Mouse (Mus musculus): ENCODE data around the gene Defb26. TPM values are rescaled to one million over a fixed set of nuclear protein-coding genes. Genes with fewer than 3 reads are reported as not detected.

The Defb26 gene
- total and polyA plus RNA-seq, 2 experiments from 2014 or later = not detected

DNA sequence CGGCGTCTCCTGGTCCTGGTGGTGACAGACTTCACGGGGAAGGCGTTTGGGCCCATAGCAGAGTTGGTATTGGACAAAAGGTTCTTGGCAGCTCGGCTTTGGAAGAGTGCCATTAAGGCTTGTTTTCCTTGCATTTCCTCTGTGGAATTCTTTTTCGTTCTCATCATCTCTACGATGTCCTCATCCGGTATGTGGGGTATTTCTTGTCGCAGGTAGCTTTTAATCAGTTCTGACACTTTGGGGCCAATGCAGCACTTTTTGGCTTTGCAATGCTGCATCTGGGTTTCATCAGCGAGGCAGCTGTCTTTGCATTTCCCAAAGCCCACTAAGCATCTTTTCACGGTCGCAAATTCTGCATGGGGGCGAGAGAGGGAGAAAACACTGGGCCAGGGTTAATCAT, 52.3 kb downstream of the Defb26 start:
- TF ChIP-seq CTCF (IDR thresholded peaks at IDR 0.05; ENCODE audit: low read depth) (no peak), EP300 (IDR thresholded peaks at IDR 0.05; ENCODE audit: low read depth) (no peak)

More for the DNA sequence above, 52.3 kb downstream of the Defb26 start:
- H3K36me3 ChIP-seq (replicated peaks; ENCODE audit: control insufficient read depth, insufficient read depth, low read length) = no peaks in the 10 kb centered on the region
- H3K4me1 ChIP-seq (ENCODE audit: control insufficient read depth, insufficient read depth) = no peaks in the 10 kb centered on the region
- no peak for ATAC-seq (ENCODE audit: insufficient read depth, low read depth)
- H3K27ac ChIP-seq (ENCODE audit: low read depth) = no peak overlapping the region
- no peak overlapping the region for H3K4me2 ChIP-seq (ENCODE audit: low read depth, low read length)
- H3K9ac ChIP-seq (replicated peaks; ENCODE audit: low read depth, low read length) = no peak overlapping the region
- H3K4me3 ChIP-seq (ENCODE audit: low read depth, low read length) = no peak overlapping the region
- 51% methylated on average over 13 of the region's 13 CpGs for WGBS
- no peaks in the 10 kb centered on the region for H3K9me3 ChIP-seq (replicated peaks; ENCODE audit: control insufficient read depth, low read length)
- no peak for DNase-seq (ENCODE audit: low spot score)
- no peaks in the 10 kb centered on the region for H3K27me3 ChIP-seq (ENCODE audit: control insufficient read depth, insufficient read depth, low read length)

Other genes with a start within 250 kb of the Defb26 start
- gene Tbc1d20, start 217.9 kb downstream of the Defb26 start, total RNA-seq (2014; rRNA removed; ENCODE audit: low replicate concordance) = 60.9 and 65.8 TPM in 2 replicates
- gene Tbc1d20, start 217.9 kb downstream of the Defb26 start, polyA plus RNA-seq (2015; fragmentation: Nextera tagmentation; extraction: Ambion mirVana) = 22.8 and 23.7 TPM in 2 replicates
- 104 and 112 TPM in 2 replicates for gene Rbck1, start 179.0 kb downstream of the Defb26 start, total RNA-seq (2014; rRNA removed; ENCODE audit: low replicate concordance)
- gene Rbck1, start 179.0 kb downstream of the Defb26 start, polyA plus RNA-seq (2015; fragmentation: Nextera tagmentation; extraction: Ambion mirVana) = 52.0 and 54.4 TPM in 2 replicates
- 0.39 TPM in 1 of 2 replicates, not detected in the other for gene Trib3, start 167.7 kb downstream of the Defb26 start, total RNA-seq (2014; rRNA removed; ENCODE audit: low replicate concordance)
- gene Trib3, start 167.7 kb downstream of the Defb26 start, polyA plus RNA-seq (2015; fragmentation: Nextera tagmentation; extraction: Ambion mirVana) = 2.5 and 2.6 TPM in 2 replicates
- gene Nrsn2, start 135.1 kb downstream of the Defb26 start, total RNA-seq (2014; rRNA removed; ENCODE audit: low replicate concordance) = not detected in 2 replicates
- gene Nrsn2, start 135.1 kb downstream of the Defb26 start, polyA plus RNA-seq (2015; fragmentation: Nextera tagmentation; extraction: Ambion mirVana) = 0.12 and 0.33 TPM in 2 replicates
- 19.9 and 30.0 TPM in 2 replicates for gene Sox12, start 113.6 kb downstream of the Defb26 start, total RNA-seq (2014; rRNA removed; ENCODE audit: low replicate concordance)
- 5.0 and 5.5 TPM in 2 replicates for gene Sox12, start 113.6 kb downstream of the Defb26 start, polyA plus RNA-seq (2015; fragmentation: Nextera tagmentation; extraction: Ambion mirVana)
- 21.1 and 27.2 TPM in 2 replicates for gene Zcchc3, start 96.7 kb downstream of the Defb26 start, total RNA-seq (2014; rRNA removed; ENCODE audit: low replicate concordance)
- 18.3 and 20.6 TPM in 2 replicates for gene Zcchc3, start 96.7 kb downstream of the Defb26 start, polyA plus RNA-seq (2015; fragmentation: Nextera tagmentation; extraction: Ambion mirVana)
- 0.15 and 1.7 TPM in 2 replicates for gene 6820408C15Rik, start 96.1 kb downstream of the Defb26 start, total RNA-seq (2014; rRNA removed; ENCODE audit: low replicate concordance)
- 5.4 and 5.6 TPM in 2 replicates for gene 6820408C15Rik, start 96.1 kb downstream of the Defb26 start, polyA plus RNA-seq (2015; fragmentation: Nextera tagmentation; extraction: Ambion mirVana)
- gene Defb23, start 47.1 kb downstream of the Defb26 start, total RNA-seq (2014; rRNA removed; ENCODE audit: low replicate concordance) = not detected in 2 replicates
- not detected in 2 replicates for gene Defb23, start 47.1 kb downstream of the Defb26 start, polyA plus RNA-seq (2015; fragmentation: Nextera tagmentation; extraction: Ambion mirVana)
- not detected in 2 replicates for gene Defb20, start 34.6 kb downstream of the Defb26 start, total RNA-seq (2014; rRNA removed; ENCODE audit: low replicate concordance)
- gene Defb20, start 34.6 kb downstream of the Defb26 start, polyA plus RNA-seq (2015; fragmentation: Nextera tagmentation; extraction: Ambion mirVana) = not detected in 2 replicates
- not detected in 2 replicates for gene Defb22, start 21.6 kb downstream of the Defb26 start, total RNA-seq (2014; rRNA removed; ENCODE audit: low replicate concordance)
- gene Defb22, start 21.6 kb downstream of the Defb26 start, polyA plus RNA-seq (2015; fragmentation: Nextera tagmentation; extraction: Ambion mirVana) = not detected in 2 replicates
- not detected in 2 replicates for gene Defb28, start 6.6 kb upstream of the Defb26 start, total RNA-seq (2014; rRNA removed; ENCODE audit: low replicate concordance)
- not detected in 2 replicates for gene Defb28, start 6.6 kb upstream of the Defb26 start, polyA plus RNA-seq (2015; fragmentation: Nextera tagmentation; extraction: Ambion mirVana)
- gene Defb29, start 28.4 kb upstream of the Defb26 start, total RNA-seq (2014; rRNA removed; ENCODE audit: low replicate concordance) = not detected in 2 replicates
- not detected in 2 replicates for gene Defb29, start 28.4 kb upstream of the Defb26 start, polyA plus RNA-seq (2015; fragmentation: Nextera tagmentation; extraction: Ambion mirVana)
- gene Gm17416, start 57.6 kb upstream of the Defb26 start, total RNA-seq (2014; rRNA removed; ENCODE audit: low replicate concordance) = not detected in 2 replicates
- not detected in 2 replicates for gene Gm17416, start 57.6 kb upstream of the Defb26 start, polyA plus RNA-seq (2015; fragmentation: Nextera tagmentation; extraction: Ambion mirVana)
- not detected in 2 replicates for gene Defb21, start 61.1 kb upstream of the Defb26 start, total RNA-seq (2014; rRNA removed; ENCODE audit: low replicate concordance)
- not detected in 2 replicates for gene Defb21, start 61.1 kb upstream of the Defb26 start, polyA plus RNA-seq (2015; fragmentation: Nextera tagmentation; extraction: Ambion mirVana)
- not detected in 2 replicates for gene Defb19, start 68.6 kb upstream of the Defb26 start, total RNA-seq (2014; rRNA removed; ENCODE audit: low replicate concordance)
- 2.2 and 2.6 TPM in 2 replicates for gene Defb19, start 68.6 kb upstream of the Defb26 start, polyA plus RNA-seq (2015; fragmentation: Nextera tagmentation; extraction: Ambion mirVana)
- not detected in 2 replicates for gene Defb45, start 87.7 kb upstream of the Defb26 start, total RNA-seq (2014; rRNA removed; ENCODE audit: low replicate concordance)
- not detected in 2 replicates for gene Defb45, start 87.7 kb upstream of the Defb26 start, polyA plus RNA-seq (2015; fragmentation: Nextera tagmentation; extraction: Ambion mirVana)
- gene Defb36, start 92.6 kb upstream of the Defb26 start, total RNA-seq (2014; rRNA removed; ENCODE audit: low replicate concordance) = not detected in 2 replicates
- not detected in 2 replicates for gene Defb36, start 92.6 kb upstream of the Defb26 start, polyA plus RNA-seq (2015; fragmentation: Nextera tagmentation; extraction: Ambion mirVana)
- gene Defb25, start 111.4 kb upstream of the Defb26 start, total RNA-seq (2014; rRNA removed; ENCODE audit: low replicate concordance) = not detected in 2 replicates
- gene Defb25, start 111.4 kb upstream of the Defb26 start, polyA plus RNA-seq (2015; fragmentation: Nextera tagmentation; extraction: Ambion mirVana) = 0.53 and 0.54 TPM in 2 replicates
- gene Rem1, start 115.3 kb upstream of the Defb26 start, total RNA-seq (2014; rRNA removed; ENCODE audit: low replicate concordance) = 4.8 and 12.5 TPM in 2 replicates
- 10.2 TPM in 2 replicates for gene Rem1, start 115.3 kb upstream of the Defb26 start, polyA plus RNA-seq (2015; fragmentation: Nextera tagmentation; extraction: Ambion mirVana)
- gene H13, start 157.8 kb upstream of the Defb26 start, total RNA-seq (2014; rRNA removed; ENCODE audit: low replicate concordance) = 68.6 and 72.9 TPM in 2 replicates
- gene H13, start 157.8 kb upstream of the Defb26 start, polyA plus RNA-seq (2015; fragmentation: Nextera tagmentation; extraction: Ambion mirVana) = 53.4 and 55.0 TPM in 2 replicates
- gene Mcts2, start 175.3 kb upstream of the Defb26 start, total RNA-seq (2014; rRNA removed; ENCODE audit: low replicate concordance) = 6.5 and 11.7 TPM in 2 replicates
- 30.9 and 31.6 TPM in 2 replicates for gene Mcts2, start 175.3 kb upstream of the Defb26 start, polyA plus RNA-seq (2015; fragmentation: Nextera tagmentation; extraction: Ambion mirVana)
- gene Id1, start 224.6 kb upstream of the Defb26 start, total RNA-seq (2014; rRNA removed; ENCODE audit: low replicate concordance) = 146 and 188 TPM in 2 replicates
- gene Id1, start 224.6 kb upstream of the Defb26 start, polyA plus RNA-seq (2015; fragmentation: Nextera tagmentation; extraction: Ambion mirVana) = 46.7 and 59.3 TPM in 2 replicates
- 13.4 and 29.9 TPM in 2 replicates for gene Cox4i2, start 242.5 kb upstream of the Defb26 start, total RNA-seq (2014; rRNA removed; ENCODE audit: low replicate concordance)
- 17.0 and 21.4 TPM in 2 replicates for gene Cox4i2, start 242.5 kb upstream of the Defb26 start, polyA plus RNA-seq (2015; fragmentation: Nextera tagmentation; extraction: Ambion mirVana)